Mouse (Mus musculus): Measurements from ENCODE around the gene Rerg. TPM values are rescaled to one million over a fixed set of nuclear protein-coding genes. Genes with fewer than 3 reads are reported as not detected.

Rerg gene
- polyA plus RNA-seq, 1 experiment from 2014 or later: 22.7 TPM

DNA sequence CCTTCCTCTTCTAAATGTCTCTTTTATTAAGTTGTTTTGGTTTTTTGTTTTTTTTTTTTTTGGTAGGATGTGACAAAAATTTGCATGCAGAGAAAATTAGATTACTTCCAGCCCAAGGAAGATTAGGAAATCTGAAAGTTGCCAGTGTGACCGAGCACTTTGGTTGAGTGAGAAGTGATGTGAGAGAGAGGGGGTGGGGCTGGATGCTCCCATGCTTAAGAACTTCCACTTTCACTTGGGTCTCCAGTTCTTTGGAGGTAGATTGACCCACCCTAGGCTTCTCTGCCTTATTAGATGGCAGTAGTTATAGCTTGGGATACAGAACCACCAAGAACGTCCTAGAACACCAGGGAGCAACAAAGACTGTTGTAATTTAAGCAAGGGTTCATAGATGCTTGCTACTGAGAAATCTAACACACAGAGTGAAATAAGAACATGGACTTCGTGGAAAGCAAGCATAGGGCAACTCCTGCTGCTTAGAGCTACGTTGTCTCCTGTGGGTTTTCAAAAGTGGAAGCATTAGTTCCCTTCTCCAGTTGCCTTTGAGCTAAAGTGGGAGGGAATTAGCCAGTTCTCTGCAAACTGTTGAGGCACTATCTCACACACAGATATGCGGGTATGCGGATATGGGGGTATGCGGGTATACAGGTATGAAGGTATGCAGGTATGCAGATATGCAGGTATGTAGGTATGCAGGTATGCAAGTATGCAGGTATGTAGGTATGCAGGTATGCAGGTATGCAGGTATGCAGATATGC lies 152.9 kb downstream of the Rerg start:
- Histone ChIP-seq H3K9me3 (no peaks in the 10 kb centered on the region), H3K27me3 (replicated peaks) (no peaks in the 10 kb centered on the region), H3K27ac (no peak overlapping the region), H3K9ac (no peak overlapping the region), H3K4me1 (replicated peaks) (no peaks in the 10 kb centered on the region), H3K4me3 (replicated peaks) (no peak overlapping the region), H3K4me2 (replicated peaks) (no peak overlapping the region), H3K36me3 (no peaks in the 10 kb centered on the region)
- WGBS: 85% methylated on average over 7 of the region's 7 CpGs
- no peak for ATAC-seq

DNA sequence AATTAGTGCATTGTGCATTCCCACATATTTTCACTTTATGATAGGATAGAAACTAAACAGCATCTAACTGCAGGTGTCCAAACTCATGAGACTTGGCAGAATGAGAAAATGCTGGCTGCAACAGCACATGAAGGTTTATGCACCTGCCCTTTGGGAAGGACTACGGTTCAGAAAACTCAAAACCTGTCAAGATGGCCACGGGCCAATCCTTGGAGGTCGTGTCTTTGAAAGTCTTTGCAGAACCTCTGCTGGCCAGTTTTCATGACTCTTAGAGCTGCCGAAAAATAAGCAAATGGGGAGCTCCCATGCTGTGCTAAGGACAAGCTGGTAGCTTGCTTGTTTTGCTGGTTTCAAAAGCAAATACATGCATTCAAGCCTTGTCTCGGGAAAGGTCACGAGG lies 156.0 kb downstream of the Rerg start:
- Histone ChIP-seq H3K4me3 (replicated peaks) (no peak overlapping the region), H3K9me3 (no peaks in the 10 kb centered on the region), H3K36me3 (no peaks in the 10 kb centered on the region), H3K9ac (no peak overlapping the region), H3K27me3 (replicated peaks) (no peaks in the 10 kb centered on the region), H3K4me2 (replicated peaks) (no peak overlapping the region), H3K4me1 (replicated peaks) (no peaks in the 10 kb centered on the region), H3K27ac (no peak overlapping the region)
- 76% methylated on average over 6 of the region's 6 CpGs for WGBS
- no peak for ATAC-seq

DNA sequence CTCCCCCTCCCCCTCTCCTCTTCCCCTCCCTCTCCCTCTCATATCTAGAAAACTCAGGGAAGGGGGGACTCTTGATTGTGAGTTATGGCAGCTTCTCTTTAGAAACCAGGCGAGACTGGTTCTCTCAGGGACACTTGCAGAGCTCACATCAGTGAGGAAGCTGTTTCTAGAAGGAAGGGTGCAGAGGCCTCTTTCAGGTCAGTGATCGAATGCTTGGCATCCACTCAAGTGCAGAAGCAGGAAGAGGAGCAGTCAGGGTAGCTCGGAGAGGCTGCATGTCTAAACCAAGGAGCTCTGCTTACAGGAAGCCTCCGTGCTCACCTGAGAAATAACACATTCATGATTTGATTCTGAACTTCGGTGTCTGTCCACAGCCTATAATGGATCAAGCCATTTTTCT lies 159.1 kb downstream of the Rerg start:
- no peak for ATAC-seq
- Histone ChIP-seq H3K4me1 (replicated peaks) (no peaks in the 10 kb centered on the region), H3K4me2 (replicated peaks) (no peak overlapping the region), H3K27me3 (replicated peaks) (no peaks in the 10 kb centered on the region), H3K27ac (no peak overlapping the region), H3K4me3 (replicated peaks) (no peak overlapping the region), H3K9me3 (no peaks in the 10 kb centered on the region), H3K9ac (no peak overlapping the region), H3K36me3 (no peaks in the 10 kb centered on the region)
- WGBS: 62% methylated on average over 5 of the region's 5 CpGs

Other genes with a start within 250 kb of the Rerg start
- gene Erp27, start 248.3 kb downstream of the Rerg start, polyA plus RNA-seq (2015; fragmentation: Nextera tagmentation; extraction: Ambion mirVana): 14.6 and 37.0 TPM in 2 replicates
- gene Pde6h, start 246.7 kb downstream of the Rerg start, polyA plus RNA-seq (2015; fragmentation: Nextera tagmentation; extraction: Ambion mirVana): not detected in 2 replicates
- 44.5 and 47.8 TPM in 2 replicates for gene Arhgdib, start 228.6 kb downstream of the Rerg start, polyA plus RNA-seq (2015; fragmentation: Nextera tagmentation; extraction: Ambion mirVana)
- 2.4 and 2.5 TPM in 2 replicates for gene Ptpro, start 81.8 kb upstream of the Rerg start, polyA plus RNA-seq (2015; fragmentation: Nextera tagmentation; extraction: Ambion mirVana)